Mouse (Mus musculus) kidney, adult 2 months (tissue): Measurements from ENCODE around the gene Bcat2. TPM values are rescaled to one million over a fixed set of nuclear protein-coding genes. Genes with fewer than 3 reads are reported as not detected.

Experiments
- DNase-seq: peaks from one replicate; pipeline ENCODE4 v3.0.0; 2021
- H3K27ac ChIP-seq: fragments of 200-500 bp; 2 replicates; pipeline ENCODE4 v1.5.1; 2012; ENCODE audit warnings: low read depth, low read length, control low read depth, inconsistent platforms; ENCODE audit not compliant: insufficient read depth
- H3K27me3 ChIP-seq: fragments of 200-500 bp; replicated peaks from 2 replicates; pipeline ENCODE4 v1.6.1; 2012; ENCODE audit warnings: mild to moderate bottlenecking, moderate library complexity, low read length, inconsistent platforms; ENCODE audit not compliant: control insufficient read depth, insufficient read depth
- H3K36me3 ChIP-seq: fragments of 200-500 bp; 2 replicates; pipeline ENCODE4 v1.6.1; 2012; ENCODE audit warnings: mild to moderate bottlenecking, moderate library complexity, low read length, inconsistent platforms; ENCODE audit not compliant: control insufficient read depth, insufficient read depth
- H3K4me1 ChIP-seq: fragments of 200-500 bp; 2 replicates; pipeline ENCODE4 v1.6.1; 2011; ENCODE audit warnings: low read length; ENCODE audit not compliant: control insufficient read depth, insufficient read depth
- H3K4me3 ChIP-seq: fragments of 200-500 bp; 2 replicates; pipeline ENCODE4 v1.5.1; 2011; ENCODE audit warnings: mild to moderate bottlenecking, low read depth, low read length, control low read depth; ENCODE audit not compliant: insufficient read depth
- CTCF ChIP-seq: fragments of 200-500 bp; conservative IDR thresholded peaks from 2 replicates; pipeline ENCODE4 v1.5.1; 2011; ENCODE audit warnings: low read depth, mild to moderate bottlenecking, control low read depth, low read length, moderate library complexity, mixed read lengths; ENCODE audit not compliant: insufficient read depth, insufficient read length
- POLR2A ChIP-seq: fragments of 200-500 bp; IDR thresholded peaks from one replicate; pipeline ENCODE4 v1.6.1; 2011; ENCODE audit warnings: low read depth, low read length, control low read depth
- WGBS: fragments of 180-500 bp; shearing (Covaris S2); methylation state at CpG from one replicate; pipeline ENCODE4 v1.1.7; 2018; 5-methylcytosine and 5-hydroxymethylcytosine counted together
- polyA plus RNA-seq: library from polyadenylated mRNA; depleted of rRNA; stranded (reverse); fragments of >200 nt; gene quantifications from 2 replicates; pipeline ENCODE4 v1.2.3, GENCODE M21; 2012

Gene Bcat2
- polyA plus RNA-seq, 1 experiment, result 185 TPM

DNA sequence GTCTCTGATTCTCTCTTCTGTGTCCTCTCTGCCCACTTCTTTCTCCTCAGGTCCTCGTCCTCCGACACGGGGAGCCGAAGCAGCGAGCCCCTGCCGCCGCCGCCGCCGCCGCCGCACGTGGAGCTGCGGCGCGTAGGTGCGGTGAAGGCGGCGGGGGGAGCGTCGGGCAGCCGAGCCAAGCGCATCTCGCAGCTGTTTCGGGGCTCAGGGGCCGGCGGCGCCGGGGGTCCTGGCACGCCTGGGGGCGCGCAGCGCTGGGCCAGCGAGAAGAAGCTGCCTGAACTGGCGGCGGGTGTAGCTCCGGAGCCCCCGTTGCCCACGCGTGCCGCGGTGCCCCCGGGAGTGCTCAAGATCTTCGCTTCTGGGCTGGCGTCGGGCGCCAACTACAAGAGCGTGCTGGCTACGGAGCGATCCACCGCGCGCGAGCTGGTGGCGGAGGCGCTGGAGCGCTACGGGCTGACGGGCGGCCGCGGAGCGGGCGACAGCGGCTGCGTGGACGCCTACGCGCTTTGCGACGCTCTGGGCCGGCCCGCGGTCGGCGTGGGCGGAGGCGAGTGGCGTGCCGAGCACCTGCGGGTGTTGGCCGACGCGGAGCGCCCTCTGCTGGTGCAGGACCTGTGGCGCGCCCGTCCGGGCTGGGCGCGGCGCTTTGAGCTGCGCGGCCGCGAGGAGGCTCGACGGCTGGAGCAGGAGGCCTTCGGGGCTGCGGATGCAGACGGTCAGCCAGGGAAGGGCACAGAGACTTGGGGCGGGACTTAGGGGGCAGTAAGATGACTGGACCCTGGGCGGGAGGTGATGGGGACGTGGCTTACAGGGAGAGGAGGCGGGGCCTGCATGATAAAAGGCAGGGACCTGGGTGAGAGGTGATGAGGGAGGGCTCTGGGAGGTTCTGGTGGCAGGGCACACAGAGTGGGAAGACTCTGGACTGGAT lies 58.7 kb downstream of the Bcat2 start:
- peak; percentile 81 for TF ChIP-seq CTCF
- TF ChIP-seq POLR2A, result no peak
- no peaks in the 10 kb centered on the region for H3K36me3 ChIP-seq
- no peaks in the 10 kb centered on the region; the same call in 1 of the 2 replicates for H3K27me3 ChIP-seq
- peak overlapping the region; percentile 52 for H3K4me3 ChIP-seq
- H3K27ac ChIP-seq, result 0 out of 2 replicates have a peak overlapping the region, but pooled peaks have one; percentile 47
- H3K4me1 ChIP-seq, result no peaks in the 10 kb centered on the region
- DNase-seq, result peak; percentile 92
- 2% methylated on average over 105 of the region's 105 CpGs for WGBS

DNA sequence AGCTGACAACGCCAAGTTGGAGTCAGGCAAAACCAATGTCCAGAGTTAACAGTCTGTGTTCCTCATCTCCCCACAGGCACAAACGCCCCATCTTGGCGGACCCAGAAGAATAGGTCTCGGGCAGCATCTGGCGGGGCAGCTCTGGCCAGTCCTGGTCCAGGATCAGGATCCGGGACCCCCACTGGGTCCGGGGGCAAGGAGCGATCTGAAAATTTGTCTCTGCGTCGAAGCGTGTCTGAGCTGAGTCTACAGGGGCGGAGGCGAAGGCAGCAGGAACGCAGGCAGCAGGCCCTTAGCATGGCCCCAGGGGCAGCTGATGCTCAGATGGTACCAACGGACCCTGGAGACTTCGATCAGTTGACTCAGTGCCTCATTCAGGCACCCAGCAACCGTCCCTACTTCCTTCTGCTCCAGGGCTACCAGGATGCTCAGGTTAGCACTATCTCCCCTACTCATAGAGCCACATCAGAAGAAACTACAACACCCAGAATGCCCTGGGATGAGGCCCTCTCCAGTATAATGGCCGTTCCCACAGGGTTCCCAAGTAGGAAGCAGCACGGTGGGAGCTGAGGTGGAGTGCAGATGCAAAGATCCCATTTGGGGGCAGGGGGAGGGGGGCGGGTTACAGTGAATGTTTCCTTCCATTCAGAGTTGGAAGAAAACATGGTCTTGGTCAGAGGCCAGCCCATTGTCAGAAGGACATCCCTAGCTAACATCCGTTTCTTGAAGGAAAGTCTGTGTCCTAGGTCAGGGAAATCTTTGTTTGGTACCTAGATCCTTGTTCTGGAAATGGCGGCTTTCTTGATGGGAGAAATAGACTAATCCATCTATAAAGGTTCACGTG lies 60.3 kb downstream of the Bcat2 start:
- H3K27me3 ChIP-seq, result no peaks in the 10 kb centered on the region; the same call in 1 of the 2 replicates
- no peaks in the 10 kb centered on the region for H3K4me1 ChIP-seq
- TF ChIP-seq POLR2A, result no peak
- no peak for TF ChIP-seq CTCF
- no peaks in the 10 kb centered on the region for H3K36me3 ChIP-seq
- no peak overlapping the region for H3K4me3 ChIP-seq
- H3K27ac ChIP-seq, result no peak overlapping the region
- WGBS, result 81% methylated on average over 23 of the region's 23 CpGs
- DNase-seq, result peak; percentile 51

DNA sequence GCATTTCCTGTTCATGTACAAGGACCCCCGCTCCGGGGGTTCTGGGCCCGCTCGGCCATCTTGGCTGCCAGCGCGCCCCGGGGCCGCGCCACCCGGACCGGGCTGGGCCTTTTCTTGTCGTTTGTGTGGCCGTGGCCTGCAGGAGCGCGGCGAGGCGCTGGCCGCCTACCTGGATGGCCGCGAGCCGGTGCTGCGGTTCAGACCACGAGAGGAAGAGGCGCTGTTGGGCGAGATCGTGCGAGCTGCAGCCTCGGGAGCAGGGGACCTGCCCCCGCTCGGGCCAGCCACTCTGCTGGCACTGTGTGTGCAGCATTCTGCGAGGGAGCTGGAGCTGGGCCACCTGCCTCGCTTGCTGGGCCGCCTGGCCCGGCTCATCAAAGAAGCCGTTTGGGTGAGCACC lies 62.5 kb downstream of the Bcat2 start:
- WGBS, result 19% methylated on average over 35 of the region's 35 CpGs
- no peak; the same call in 1 of the 2 replicates for TF ChIP-seq CTCF
- TF ChIP-seq POLR2A, result no peak
- H3K27ac ChIP-seq, result no peak overlapping the region
- H3K4me1 ChIP-seq, result no peaks in the 10 kb centered on the region
- DNase-seq, result no peak
- H3K4me3 ChIP-seq, result no peak overlapping the region
- H3K36me3 ChIP-seq, result no peaks in the 10 kb centered on the region
- H3K27me3 ChIP-seq, result no peaks in the 10 kb centered on the region; the same call in 1 of the 2 replicates

GRCm38 (mm10) chr7:45634946-45635681 lies 65.2 kb downstream of the Bcat2 start:
- Histone ChIP-seq H3K36me3 (no peaks in the 10 kb centered on the region), H3K27me3 (no peaks in the 10 kb centered on the region; the same call in 1 of the 2 replicates), H3K27ac (peak overlapping the region; percentile 53), H3K4me3 (no peak overlapping the region), H3K4me1 (no peaks in the 10 kb centered on the region; the same call in 1 of the 2 replicates)
- peak; percentile 71 for DNase-seq
- WGBS, result 81% methylated on average over 11 of the region's 11 CpGs
- TF ChIP-seq POLR2A (no peak), CTCF (no peak)

DNA sequence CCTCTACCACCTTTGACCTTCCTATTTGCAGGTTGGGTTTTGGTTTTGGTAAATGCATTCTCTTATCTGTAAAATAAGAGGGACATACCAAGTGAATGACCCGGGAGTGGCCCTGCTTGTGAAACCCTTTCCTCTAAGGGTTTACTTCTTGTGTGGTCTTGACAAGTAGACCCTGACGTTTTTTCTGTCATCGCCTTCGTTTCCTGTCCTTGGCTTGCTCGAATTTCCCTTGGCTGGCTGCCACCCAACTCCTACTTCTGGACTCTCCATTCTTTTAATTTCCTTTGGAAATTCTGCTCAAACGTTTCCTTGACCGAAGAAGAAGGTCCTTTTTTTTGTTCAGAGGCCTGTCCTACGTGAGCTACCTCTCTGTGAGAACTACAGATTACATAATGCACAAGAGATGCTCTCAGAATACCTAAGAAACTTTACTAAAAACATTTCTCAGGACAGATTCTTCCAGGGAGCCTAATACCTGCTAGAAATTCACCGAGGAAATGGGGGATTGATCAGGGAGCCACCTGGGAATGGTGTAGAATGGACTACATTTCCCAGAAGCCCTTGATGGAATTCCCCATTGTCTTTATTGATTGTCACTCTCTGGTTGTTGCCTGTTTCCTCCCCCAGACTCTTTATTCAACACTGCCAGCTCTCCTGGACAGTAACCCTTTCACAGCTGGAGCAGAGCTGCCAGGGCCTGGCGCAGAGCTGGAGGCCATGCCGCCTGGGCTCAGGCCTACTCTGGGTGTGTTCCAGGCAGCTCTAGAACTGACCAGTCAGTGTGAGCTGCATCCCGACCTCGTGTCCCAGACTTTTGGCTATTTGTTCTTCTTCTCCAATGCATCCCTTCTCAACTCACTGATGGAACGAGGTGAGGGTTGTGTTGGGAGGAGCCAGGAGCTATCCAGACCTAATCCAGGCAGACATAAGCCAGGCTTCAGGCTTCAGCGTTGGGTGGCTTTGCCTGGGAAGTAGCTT lies 66.0 kb downstream of the Bcat2 start:
- DNase-seq, result peak; percentile 70
- Histone ChIP-seq H3K27me3 (no peaks in the 10 kb centered on the region; the same call in 1 of the 2 replicates), H3K27ac (0 out of 2 replicates have a peak overlapping the region, but pooled peaks have one; percentile 42), H3K4me1 (no peaks in the 10 kb centered on the region; the same call in 1 of the 2 replicates), H3K36me3 (no peaks in the 10 kb centered on the region), H3K4me3 (no peak overlapping the region)
- TF ChIP-seq CTCF (no peak), POLR2A (no peak)
- WGBS, result 62% methylated on average over 15 of the region's 15 CpGs

- DNase-seq, result no peak
Observed at GRCm38 (mm10) chr7:45637710-45638109, 67.8 kb downstream of the Bcat2 start.

More at GRCm38 (mm10) chr7:45637710-45638109, 67.8 kb downstream of the Bcat2 start:
- H3K4me1 ChIP-seq, result no peaks in the 10 kb centered on the region; the same call in 1 of the 2 replicates
- no peak overlapping the region for H3K27ac ChIP-seq
- H3K27me3 ChIP-seq, result no peaks in the 10 kb centered on the region
- H3K4me3 ChIP-seq, result no peak overlapping the region
- H3K36me3 ChIP-seq, result no peaks in the 10 kb centered on the region
- 94% methylated on average over 6 of the region's 6 CpGs for WGBS
- TF ChIP-seq CTCF (no peak), POLR2A (no peak)
